Mouse (Mus musculus): ENCODE measurements around the gene Gm49711. TPM values are rescaled to one million over a fixed set of nuclear protein-coding genes. Genes with fewer than 3 reads are reported as not detected.

Gene Gm49711
- polyA plus RNA-seq, 1 experiment from 2014 or later = 0.08 TPM

DNA sequence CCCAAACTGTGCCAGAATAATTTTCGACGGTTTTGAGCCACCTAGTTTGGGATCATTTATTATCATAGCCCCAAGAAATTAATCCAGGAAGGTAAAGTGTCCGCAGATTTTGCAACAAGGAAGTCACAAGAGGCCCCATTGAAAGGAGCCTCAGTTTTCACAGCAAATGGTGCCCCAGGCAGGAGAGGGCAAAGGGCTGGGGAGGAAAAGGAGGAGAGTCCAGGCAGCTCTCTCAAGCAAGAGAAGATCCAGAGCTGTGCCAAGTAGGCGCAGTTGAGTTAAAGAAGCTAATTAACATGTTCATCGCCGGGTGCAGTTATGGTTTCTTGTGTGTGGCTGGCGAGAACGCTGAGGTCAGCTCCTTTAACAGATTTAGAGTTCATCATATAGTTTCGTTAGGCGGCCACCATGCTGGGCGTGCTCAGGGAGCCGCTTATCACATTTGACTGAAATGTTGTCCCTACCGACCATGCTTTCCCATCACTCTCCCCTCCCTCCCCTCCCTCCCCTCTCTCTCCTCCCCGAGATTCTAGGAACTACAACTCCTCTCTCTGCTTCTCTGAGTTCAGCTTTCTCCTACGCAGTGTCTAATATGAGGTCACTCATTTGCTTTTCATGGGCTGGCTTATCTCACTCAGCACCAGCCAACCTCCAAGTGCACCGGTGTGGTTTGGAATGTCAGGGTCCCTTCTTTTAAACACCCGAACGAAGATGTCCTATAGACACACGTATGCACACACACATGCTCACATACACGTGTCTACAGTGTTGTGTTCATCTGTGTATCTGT lies 35.4 kb upstream of the Gm49711 start:
- Histone ChIP-seq H3K4me1 (replicated peaks; ENCODE audit: control insufficient read depth, insufficient read depth) (no peaks in the 10 kb centered on the region), H3K36me3 (ENCODE audit: control insufficient read depth, insufficient read depth, low read length) (no peaks in the 10 kb centered on the region), H3K27ac (replicated peaks) (no peak overlapping the region), H3K9ac (ENCODE audit: low read length) (no peak overlapping the region), H3K9me3 (ENCODE audit: control insufficient read depth, low read length) (no peaks in the 10 kb centered on the region), H3K4me2 (replicated peaks; ENCODE audit: low read depth) (no peak overlapping the region), H3K4me3 (ENCODE audit: low read depth, low read length) (no peak overlapping the region), H3K27me3 (ENCODE audit: control insufficient read depth, insufficient read depth, low read length) (no peaks in the 10 kb centered on the region)
- no peak for TF ChIP-seq CTCF (IDR thresholded peaks at IDR 0.05; ENCODE audit: low read depth)
- TF ChIP-seq EP300 (optimal IDR thresholded peaks at IDR 0.05) = no peak
- ATAC-seq (ENCODE audit: low FRiP score, low TSS enrichment) (no peak), DNase-seq (ENCODE audit: low spot score) (no peak)
- WGBS = 63% methylated on average over 20 of the region's 20 CpGs

GRCm38 (mm10) chr16:92033286-92033685 lies 24.8 kb upstream of the Gm49711 start:
- Histone ChIP-seq H3K4me3 (ENCODE audit: low read depth, low read length) (no peak overlapping the region), H3K9ac (ENCODE audit: low read length) (no peak overlapping the region), H3K4me1 (replicated peaks; ENCODE audit: control insufficient read depth, insufficient read depth) (no peaks in the 10 kb centered on the region), H3K27ac (replicated peaks) (no peak overlapping the region), H3K9me3 (ENCODE audit: control insufficient read depth, low read length) (no peaks in the 10 kb centered on the region), H3K36me3 (ENCODE audit: control insufficient read depth, insufficient read depth, low read length) (no peaks in the 10 kb centered on the region), H3K4me2 (replicated peaks; ENCODE audit: low read depth) (no peak overlapping the region), H3K27me3 (ENCODE audit: control insufficient read depth, insufficient read depth, low read length) (no peaks in the 10 kb centered on the region)
- ATAC-seq (ENCODE audit: low FRiP score, low TSS enrichment) (no peak), DNase-seq (ENCODE audit: low spot score) (no peak)
- TF ChIP-seq CTCF (IDR thresholded peaks at IDR 0.05; ENCODE audit: low read depth) (no peak), EP300 (optimal IDR thresholded peaks at IDR 0.05) (no peak)
- 96% methylated on average over 3 of the region's 3 CpGs for WGBS

DNA sequence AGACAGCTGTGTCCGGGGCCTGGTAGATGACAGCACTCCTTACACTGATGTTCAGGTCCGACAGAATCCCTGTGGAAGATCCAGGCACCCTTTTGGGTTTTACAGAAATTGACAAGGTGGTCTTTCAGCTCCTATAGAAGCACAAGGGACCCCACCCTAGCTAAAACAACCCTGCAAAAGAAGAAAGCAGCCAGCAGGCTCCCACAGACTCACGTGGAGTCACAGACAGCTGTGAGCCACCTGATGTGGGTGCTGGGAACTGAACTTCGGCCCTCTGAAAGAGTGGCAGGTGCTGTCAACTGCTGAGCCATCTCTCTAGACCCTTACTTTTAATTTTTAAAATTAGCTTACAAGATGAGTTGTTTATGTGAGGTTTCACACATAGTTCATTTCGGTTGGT lies 23.4 kb upstream of the Gm49711 start:
- 73% methylated on average over 5 of the region's 5 CpGs for WGBS
- no peaks in the 10 kb centered on the region for H3K4me1 ChIP-seq (replicated peaks; ENCODE audit: control insufficient read depth, insufficient read depth)
- TF ChIP-seq EP300 (optimal IDR thresholded peaks at IDR 0.05) (no peak), CTCF (IDR thresholded peaks at IDR 0.05; ENCODE audit: low read depth) (no peak)
- no peak overlapping the region for H3K27ac ChIP-seq (replicated peaks)
- no peaks in the 10 kb centered on the region for H3K36me3 ChIP-seq (ENCODE audit: control insufficient read depth, insufficient read depth, low read length)
- DNase-seq (ENCODE audit: low spot score) (no peak), ATAC-seq (ENCODE audit: low FRiP score, low TSS enrichment) (no peak)
- no peak overlapping the region for H3K4me3 ChIP-seq (ENCODE audit: low read depth, low read length)
- no peaks in the 10 kb centered on the region for H3K27me3 ChIP-seq (ENCODE audit: control insufficient read depth, insufficient read depth, low read length)
- no peak overlapping the region for H3K4me2 ChIP-seq (replicated peaks; ENCODE audit: low read depth)
- H3K9ac ChIP-seq (ENCODE audit: low read length) = no peak overlapping the region
- H3K9me3 ChIP-seq (ENCODE audit: control insufficient read depth, low read length) = no peaks in the 10 kb centered on the region

DNA sequence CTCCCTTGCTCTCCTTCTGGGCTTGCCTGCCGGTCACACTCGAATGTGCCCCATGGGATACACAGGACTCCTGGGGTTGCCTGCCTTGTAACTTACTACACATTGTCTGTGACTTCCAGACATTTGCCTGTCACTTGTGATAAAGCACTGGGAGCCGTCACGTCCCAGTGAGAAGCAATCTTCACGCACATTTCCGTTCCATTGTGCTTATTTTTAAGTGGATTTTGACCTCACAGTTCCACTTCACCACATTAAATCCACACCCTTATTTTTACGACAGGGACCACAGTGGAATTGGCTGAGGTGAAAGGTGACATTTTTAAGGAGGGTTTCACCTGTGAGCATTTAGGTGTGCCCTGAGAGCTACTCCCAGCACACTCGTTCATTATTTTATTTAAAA lies 21.4 kb upstream of the Gm49711 start:
- no peak overlapping the region for H3K9ac ChIP-seq (ENCODE audit: low read length)
- 69% methylated on average over 8 of the region's 8 CpGs for WGBS
- H3K4me3 ChIP-seq (ENCODE audit: low read depth, low read length) = no peak overlapping the region
- no peaks in the 10 kb centered on the region for H3K4me1 ChIP-seq (replicated peaks; ENCODE audit: control insufficient read depth, insufficient read depth)
- H3K9me3 ChIP-seq (ENCODE audit: control insufficient read depth, low read length) = no peaks in the 10 kb centered on the region
- ATAC-seq (ENCODE audit: low FRiP score, low TSS enrichment) = no peak
- H3K27me3 ChIP-seq (ENCODE audit: control insufficient read depth, insufficient read depth, low read length) = no peaks in the 10 kb centered on the region
- no peaks in the 10 kb centered on the region for H3K36me3 ChIP-seq (ENCODE audit: control insufficient read depth, insufficient read depth, low read length)
- H3K4me2 ChIP-seq (replicated peaks; ENCODE audit: low read depth) = no peak overlapping the region
- no peak for DNase-seq (ENCODE audit: low spot score)
- TF ChIP-seq CTCF (IDR thresholded peaks at IDR 0.05; ENCODE audit: low read depth) = no peak
- TF ChIP-seq EP300 (optimal IDR thresholded peaks at IDR 0.05) = no peak
- no peak overlapping the region for H3K27ac ChIP-seq (replicated peaks)

- Histone ChIP-seq H3K4me2 (replicated peaks; ENCODE audit: low read depth) (no peak overlapping the region), H3K9ac (ENCODE audit: low read length) (no peak overlapping the region), H3K27me3 (ENCODE audit: control insufficient read depth, insufficient read depth, low read length) (no peaks in the 10 kb centered on the region), H3K36me3 (ENCODE audit: control insufficient read depth, insufficient read depth, low read length) (no peaks in the 10 kb centered on the region), H3K9me3 (ENCODE audit: control insufficient read depth, low read length) (no peaks in the 10 kb centered on the region), H3K4me3 (ENCODE audit: low read depth, low read length) (no peak overlapping the region), H3K4me1 (replicated peaks; ENCODE audit: control insufficient read depth, insufficient read depth) (no peaks in the 10 kb centered on the region), H3K27ac (replicated peaks) (no peak overlapping the region)
- DNase-seq (ENCODE audit: low spot score) (no peak), ATAC-seq (ENCODE audit: low FRiP score, low TSS enrichment) (no peak)
- no peak for TF ChIP-seq CTCF (IDR thresholded peaks at IDR 0.05; ENCODE audit: low read depth)
- TF ChIP-seq EP300 (optimal IDR thresholded peaks at IDR 0.05) = no peak
- WGBS = 74% methylated on average over 21 of the region's 21 CpGs
Measured at GRCm38 (mm10) chr16:92037891-92038607, 20.1 kb upstream of the Gm49711 start.

DNA sequence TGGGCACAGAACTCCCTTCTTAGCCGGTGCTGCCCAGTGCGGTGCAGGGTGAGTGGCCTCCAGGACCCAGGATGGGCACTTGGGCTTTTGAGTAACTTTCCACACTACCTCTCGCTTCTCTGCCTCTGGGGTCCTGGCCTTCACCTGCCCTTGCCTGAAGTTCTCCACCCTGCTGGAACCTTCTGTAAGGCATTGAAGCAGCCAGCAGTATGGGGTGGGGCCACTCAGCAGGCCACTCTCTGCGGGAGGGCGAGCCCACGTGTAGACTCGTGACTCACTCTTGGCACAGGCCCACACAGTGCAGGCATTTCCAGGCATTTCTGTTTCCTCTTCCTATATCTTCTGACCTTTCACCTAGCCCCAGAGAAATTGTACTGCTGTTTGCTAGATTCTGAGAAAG lies 18.7 kb upstream of the Gm49711 start:
- Histone ChIP-seq H3K9ac (ENCODE audit: low read length) (no peak overlapping the region), H3K4me3 (ENCODE audit: low read depth, low read length) (no peak overlapping the region), H3K36me3 (ENCODE audit: control insufficient read depth, insufficient read depth, low read length) (no peaks in the 10 kb centered on the region), H3K4me2 (replicated peaks; ENCODE audit: low read depth) (no peak overlapping the region), H3K27me3 (ENCODE audit: control insufficient read depth, insufficient read depth, low read length) (no peaks in the 10 kb centered on the region), H3K9me3 (ENCODE audit: control insufficient read depth, low read length) (no peaks in the 10 kb centered on the region), H3K27ac (replicated peaks) (no peak overlapping the region), H3K4me1 (replicated peaks; ENCODE audit: control insufficient read depth, insufficient read depth) (no peaks in the 10 kb centered on the region)
- WGBS = 62% methylated on average over 7 of the region's 7 CpGs
- peak; percentile 88 for DNase-seq (ENCODE audit: low spot score)
- TF ChIP-seq EP300 (optimal IDR thresholded peaks at IDR 0.05) (no peak), CTCF (IDR thresholded peaks at IDR 0.05; ENCODE audit: low read depth) (no peak)
- ATAC-seq (ENCODE audit: low FRiP score, low TSS enrichment) = peak; percentile 97
